Mouse (Mus musculus): Measurements from ENCODE around the gene Gm15262. TPM values are rescaled to one million over a fixed set of nuclear protein-coding genes. Genes with fewer than 3 reads are reported as not detected.
"Not testable (repeated sequence)": the region's sequence is repeated elsewhere in the genome, so short reads cannot be mapped to it uniquely, and the experiment has no call there.

Gene Gm15262
- polyA plus RNA-seq (2012; rRNA removed), result not detected in 2 replicates

DNA sequence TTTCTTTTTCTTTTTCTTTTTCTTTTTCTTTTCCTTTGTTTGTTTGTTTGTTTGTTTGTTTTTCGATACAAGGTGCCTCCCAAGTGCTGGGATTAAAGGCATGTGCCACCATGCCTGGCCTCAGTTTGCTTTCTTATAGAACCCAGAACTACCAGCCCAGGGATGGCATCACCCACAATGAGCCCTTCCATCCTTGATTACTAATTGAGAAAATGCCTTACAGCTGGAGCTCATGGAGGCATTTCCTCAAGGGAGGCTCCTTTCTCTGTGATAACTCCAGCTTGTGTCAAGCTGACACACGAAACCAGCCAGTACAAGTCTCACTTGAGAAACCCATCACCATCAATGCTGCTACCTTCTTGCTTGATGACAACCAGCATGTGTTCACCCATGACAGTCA lies at the start of gene Gm15262:
Gene Gm15262 (plus strand): TSS at position 301 of the 400 bp plus-strand sequence.
- not testable (repeated sequence) for H3K4me1 ChIP-seq (ENCODE audit: control insufficient read depth, insufficient read depth, low read length); H3K27ac ChIP-seq (ENCODE audit: insufficient read depth, low read length); H3K4me3 ChIP-seq (ENCODE audit: insufficient read depth, low read length)

DNA sequence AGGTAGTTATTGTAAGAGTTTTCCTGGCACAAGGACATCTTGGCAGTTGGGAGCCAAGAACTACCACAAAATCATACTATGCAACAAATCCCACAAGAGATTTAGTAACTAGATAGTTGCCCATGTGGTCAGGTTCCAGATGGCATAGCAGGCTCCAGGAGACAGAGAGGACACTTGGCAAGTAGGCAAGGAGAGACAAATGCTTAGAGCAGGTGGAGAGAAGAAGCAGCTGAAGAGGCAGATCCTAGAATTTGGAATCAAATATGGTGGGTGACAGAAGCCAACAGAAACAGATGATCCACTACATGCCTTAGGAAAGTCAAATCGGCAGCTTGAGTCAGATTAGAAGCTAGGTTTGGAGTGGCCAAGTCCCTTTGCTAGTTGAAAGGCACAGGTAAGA lies 20.9 kb downstream of the Gm15262 start:
- Histone ChIP-seq H3K27ac (ENCODE audit: insufficient read depth, low read length) (no peak overlapping the region), H3K4me3 (ENCODE audit: insufficient read depth, low read length) (no peak overlapping the region), H3K4me1 (ENCODE audit: control insufficient read depth, insufficient read depth, low read length) (no peaks in the 10 kb centered on the region)
- TF ChIP-seq CTCF (IDR thresholded peaks at IDR 0.05; ENCODE audit: extremely low read depth, insufficient read depth, low read length) (no peak), POLR2A (IDR thresholded peaks at IDR 0.05; ENCODE audit: extremely low read depth, insufficient read depth, low read length) (no peak)

- Histone ChIP-seq H3K4me3 (ENCODE audit: insufficient read depth, low read length) (no peak overlapping the region), H3K27ac (ENCODE audit: insufficient read depth, low read length) (no peak overlapping the region), H3K4me1 (ENCODE audit: control insufficient read depth, insufficient read depth, low read length) (no peaks in the 10 kb centered on the region)
- TF ChIP-seq POLR2A (IDR thresholded peaks at IDR 0.05; ENCODE audit: extremely low read depth, insufficient read depth, low read length) (no peak), CTCF (IDR thresholded peaks at IDR 0.05; ENCODE audit: extremely low read depth, insufficient read depth, low read length) (no peak)
Measured at GRCm38 (mm10) chrX:161316443-161316842, 29.2 kb downstream of the Gm15262 start.

- no peak for TF ChIP-seq CTCF (IDR thresholded peaks at IDR 0.05; ENCODE audit: extremely low read depth, insufficient read depth, low read length)
- no peaks in the 10 kb centered on the region for H3K4me1 ChIP-seq (ENCODE audit: control insufficient read depth, insufficient read depth, low read length)
Measured at GRCm38 (mm10) chrX:161370927-161371326, 83.7 kb downstream of the Gm15262 start.

DNA sequence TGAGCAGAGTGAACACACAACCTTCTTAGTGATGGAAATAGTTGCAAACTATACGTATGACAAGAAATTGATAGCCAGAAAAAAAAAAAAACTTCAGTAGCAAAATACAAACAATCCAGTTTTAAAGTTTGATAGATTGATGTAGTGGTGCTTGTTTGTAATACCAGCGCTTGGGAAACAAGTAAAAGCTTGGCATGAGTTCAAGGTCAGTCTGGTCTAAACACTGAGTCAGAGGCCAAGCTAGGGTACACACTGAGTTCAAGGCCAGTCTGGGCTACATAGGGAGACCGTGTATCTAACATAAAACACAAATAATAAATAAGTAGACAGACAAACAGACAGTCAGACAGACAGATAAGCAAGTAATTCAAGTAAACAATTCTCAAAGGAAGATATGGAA lies 84.2 kb downstream of the Gm15262 start:
- Histone ChIP-seq H3K27ac (ENCODE audit: insufficient read depth, low read length) (no peak overlapping the region), H3K4me3 (ENCODE audit: insufficient read depth, low read length) (no peak overlapping the region), H3K4me1 (ENCODE audit: control insufficient read depth, insufficient read depth, low read length) (no peaks in the 10 kb centered on the region)
- TF ChIP-seq POLR2A (IDR thresholded peaks at IDR 0.05; ENCODE audit: extremely low read depth, insufficient read depth, low read length), result no peak
- TF ChIP-seq CTCF (IDR thresholded peaks at IDR 0.05; ENCODE audit: extremely low read depth, insufficient read depth, low read length), result no peak

More at GRCm38 (mm10) chrX:161370927-161371326, 83.7 kb downstream of the Gm15262 start:
- H3K4me3 ChIP-seq (ENCODE audit: insufficient read depth, low read length), result no peak overlapping the region
- H3K27ac ChIP-seq (ENCODE audit: insufficient read depth, low read length), result no peak overlapping the region

- no peak overlapping the region for H3K4me3 ChIP-seq (ENCODE audit: insufficient read depth, low read length)
- no peak for TF ChIP-seq POLR2A (IDR thresholded peaks at IDR 0.05; ENCODE audit: extremely low read depth, insufficient read depth, low read length)
- no peak for TF ChIP-seq CTCF (IDR thresholded peaks at IDR 0.05; ENCODE audit: extremely low read depth, insufficient read depth, low read length)
- no peak overlapping the region for H3K27ac ChIP-seq (ENCODE audit: insufficient read depth, low read length)
Measured at GRCm38 (mm10) chrX:161375568-161375967, 88.3 kb downstream of the Gm15262 start.

GRCm38 (mm10) chrX:161385791-161386190 lies 98.5 kb downstream of the Gm15262 start:
- TF ChIP-seq CTCF (IDR thresholded peaks at IDR 0.05; ENCODE audit: extremely low read depth, insufficient read depth, low read length) (0 out of 2 replicates have a peak, but pooled peaks have one; percentile 18), POLR2A (IDR thresholded peaks at IDR 0.05; ENCODE audit: extremely low read depth, insufficient read depth, low read length) (no peak)
- Histone ChIP-seq H3K4me3 (ENCODE audit: insufficient read depth, low read length) (no peak overlapping the region), H3K27ac (ENCODE audit: insufficient read depth, low read length) (no peak overlapping the region), H3K4me1 (ENCODE audit: control insufficient read depth, insufficient read depth, low read length) (no peaks in the 10 kb centered on the region)

More at GRCm38 (mm10) chrX:161375568-161375967, 88.3 kb downstream of the Gm15262 start:
- no peaks in the 10 kb centered on the region for H3K4me1 ChIP-seq (ENCODE audit: control insufficient read depth, insufficient read depth, low read length)

DNA sequence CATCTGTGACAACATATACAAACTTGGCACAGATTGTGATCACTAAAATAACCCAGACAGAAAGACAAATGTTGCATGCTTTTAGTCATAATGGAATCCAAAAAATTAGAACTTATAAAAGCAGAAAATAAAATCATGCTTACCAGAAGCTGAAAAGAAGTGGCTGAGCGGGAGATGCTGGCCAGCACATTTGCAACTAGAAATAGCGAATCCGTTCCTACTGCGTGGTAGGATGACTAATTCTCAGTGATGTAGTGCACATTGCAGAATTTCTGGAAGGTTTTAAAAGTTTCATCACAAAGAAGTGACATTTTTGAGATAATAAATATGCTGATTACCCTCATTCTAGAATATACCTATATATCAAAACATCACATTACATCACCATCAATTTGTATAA lies 100.7 kb downstream of the Gm15262 start:
- Histone ChIP-seq H3K4me3 (ENCODE audit: insufficient read depth, low read length) (no peak overlapping the region), H3K27ac (ENCODE audit: insufficient read depth, low read length) (no peak overlapping the region), H3K4me1 (ENCODE audit: control insufficient read depth, insufficient read depth, low read length) (no peaks in the 10 kb centered on the region)
- TF ChIP-seq POLR2A (IDR thresholded peaks at IDR 0.05; ENCODE audit: extremely low read depth, insufficient read depth, low read length) (no peak), CTCF (IDR thresholded peaks at IDR 0.05; ENCODE audit: extremely low read depth, insufficient read depth, low read length) (no peak)

DNA sequence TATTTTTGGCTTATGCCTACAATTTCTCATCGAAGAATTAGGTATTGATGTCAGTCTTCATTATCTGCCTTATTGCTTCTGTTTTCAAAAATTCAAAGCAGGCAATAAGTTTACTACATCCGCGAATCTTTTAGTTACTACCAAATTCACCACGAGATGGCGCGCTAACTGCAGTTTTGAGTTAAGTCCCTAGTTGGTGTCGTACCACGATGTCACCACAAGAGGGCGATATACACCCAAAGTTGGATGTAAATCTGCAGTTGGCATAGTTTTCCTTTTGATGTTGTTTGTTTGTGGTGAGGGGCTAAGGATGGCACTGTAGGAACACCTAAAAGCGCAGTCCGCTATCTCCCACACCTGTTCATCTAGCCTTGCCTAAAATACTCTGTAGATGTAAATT lies 111.9 kb downstream of the Gm15262 start:
- no peak overlapping the region for H3K27ac ChIP-seq (ENCODE audit: insufficient read depth, low read length)
- TF ChIP-seq CTCF (IDR thresholded peaks at IDR 0.05; ENCODE audit: extremely low read depth, insufficient read depth, low read length) (peak; percentile 96), POLR2A (IDR thresholded peaks at IDR 0.05; ENCODE audit: extremely low read depth, insufficient read depth, low read length) (no peak)
- H3K4me3 ChIP-seq (ENCODE audit: insufficient read depth, low read length), result no peak overlapping the region
- no peaks in the 10 kb centered on the region for H3K4me1 ChIP-seq (ENCODE audit: control insufficient read depth, insufficient read depth, low read length)

GRCm38 (mm10) chrX:161411151-161411550 lies 123.9 kb downstream of the Gm15262 start:
- H3K4me1 ChIP-seq (ENCODE audit: control insufficient read depth, insufficient read depth, low read length), result no peaks in the 10 kb centered on the region
- TF ChIP-seq CTCF (IDR thresholded peaks at IDR 0.05; ENCODE audit: extremely low read depth, insufficient read depth, low read length), result no peak
- no peak for TF ChIP-seq POLR2A (IDR thresholded peaks at IDR 0.05; ENCODE audit: extremely low read depth, insufficient read depth, low read length)
- H3K4me3 ChIP-seq (ENCODE audit: insufficient read depth, low read length), result no peak overlapping the region
- H3K27ac ChIP-seq (ENCODE audit: insufficient read depth, low read length), result no peak overlapping the region

Other genes starting within 250 kb of the Gm15262 start
- gene Scml2, start 170.3 kb upstream of the Gm15262 start, polyA plus RNA-seq (2012; rRNA removed), result 0.94 and 1.7 TPM in 2 replicates